Mouse (Mus musculus) forebrain, embryonic 13.5 days (tissue): ENCODE results near the gene Ppil2. TPM values are rescaled to one million over a fixed set of nuclear protein-coding genes. Genes with fewer than 3 reads are reported as not detected.

ENCODE experiments used
- ATAC-seq: fragments of 200-750 bp; cut with Nextera tagmentation; 2 replicates; pipeline ENCODE4 v1.8.0; 2017
- H3K27ac ChIP-seq: fragments of 300-500 bp; sonication (generic); 2 replicates; pipeline ENCODE4 v1.5.1; 2015; ENCODE audit warnings: inconsistent platforms, mild to moderate bottlenecking, moderate library complexity
- H3K27me3 ChIP-seq: fragments of 300-500 bp; sonication (generic); 2 replicates; pipeline ENCODE4 v1.6.1; 2015; ENCODE audit warnings: mild to moderate bottlenecking, inconsistent platforms
- H3K36me3 ChIP-seq: fragments of 300-500 bp; sonication (generic); 2 replicates; pipeline ENCODE4 v1.6.1; 2015; ENCODE audit warnings: mild to moderate bottlenecking, inconsistent platforms; ENCODE audit not compliant: poor library complexity, severe bottlenecking
- H3K4me1 ChIP-seq: fragments of 300-500 bp; sonication (generic); 2 replicates; pipeline ENCODE4 v1.6.1; 2015; ENCODE audit warnings: inconsistent platforms
- H3K4me2 ChIP-seq: fragments of 300-500 bp; sonication (generic); 2 replicates; pipeline ENCODE4 v1.6.1; 2015; ENCODE audit warnings: inconsistent platforms, mild to moderate bottlenecking, moderate library complexity
- H3K4me3 ChIP-seq: fragments of 300-500 bp; sonication (generic); 2 replicates; pipeline ENCODE4 v1.5.1; 2015; ENCODE audit warnings: mild to moderate bottlenecking, inconsistent platforms
- H3K9ac ChIP-seq: fragments of 300-500 bp; sonication (generic); 2 replicates; pipeline ENCODE4 v1.6.1; 2015; ENCODE audit warnings: mild to moderate bottlenecking, inconsistent platforms
- H3K9me3 ChIP-seq: fragments of 300-500 bp; sonication (generic); replicated peaks from 2 replicates; pipeline ENCODE4 v1.6.1; 2016; ENCODE audit warnings: inconsistent platforms
- WGBS: fragments of 180-500 bp; shearing (Covaris S2); methylation state at CpG from one replicate; pipeline ENCODE4 v1.1.7; 2015; 5-methylcytosine and 5-hydroxymethylcytosine counted together
- microRNA counts: library from miRNA; unstranded; fragments of <30 nt; microRNA quantifications from one replicate; lab custom pipeline; 2016
- microRNA-seq: library from miRNA; unstranded; fragments of <30 nt; microRNA quantifications from one replicate; pipeline ENCODE4, GENCODE M21; 2016
- polyA plus RNA-seq: library from polyadenylated mRNA; unstranded; fragments of >200 nt; fragmentation: Nextera tagmentation; extraction: Ambion mirVana; gene quantifications from 2 replicates; pipeline ENCODE4 v1.2.1, GENCODE M21; 2015

The Ppil2 gene
- polyA plus RNA-seq, 1 experiment from 2014 or later = 153 TPM

DNA sequence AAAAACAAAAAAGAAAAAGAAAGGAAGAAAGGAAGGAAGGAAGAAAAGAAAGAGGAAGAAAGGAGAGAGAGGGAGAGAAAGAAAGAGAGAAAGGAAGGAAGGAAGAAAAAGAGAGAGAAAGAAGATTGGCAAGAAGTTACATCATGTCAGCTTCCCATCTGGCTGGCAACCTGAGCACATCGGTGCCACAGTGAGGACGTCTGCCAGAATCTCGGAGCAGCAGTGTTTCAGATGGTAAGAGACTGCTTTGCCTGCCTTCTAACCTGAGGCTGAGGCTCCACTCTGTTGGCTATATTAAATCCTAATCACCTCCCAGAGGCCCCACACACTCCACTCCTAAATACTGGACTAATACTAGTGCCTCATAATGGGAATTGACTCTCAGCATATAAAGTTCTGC is 57.2 kb downstream of the Ppil2 start:
- Histone ChIP-seq H3K27ac (no peak overlapping the region; the same call in 1 of the 2 replicates), H3K9me3 (no peaks in the 10 kb centered on the region), H3K4me2 (no peak overlapping the region), H3K9ac (no peak overlapping the region), H3K36me3 (peaks cover 14% of the 10 kb centered on the region), H3K4me1 (peaks cover 10% of the 10 kb centered on the region), H3K27me3 (no peaks in the 10 kb centered on the region), H3K4me3 (no peak overlapping the region)
- WGBS = 88% methylated on average over 3 of the region's 3 CpGs
- ATAC-seq = peak; percentile 23; the same call in 1 of the 2 replicates

DNA sequence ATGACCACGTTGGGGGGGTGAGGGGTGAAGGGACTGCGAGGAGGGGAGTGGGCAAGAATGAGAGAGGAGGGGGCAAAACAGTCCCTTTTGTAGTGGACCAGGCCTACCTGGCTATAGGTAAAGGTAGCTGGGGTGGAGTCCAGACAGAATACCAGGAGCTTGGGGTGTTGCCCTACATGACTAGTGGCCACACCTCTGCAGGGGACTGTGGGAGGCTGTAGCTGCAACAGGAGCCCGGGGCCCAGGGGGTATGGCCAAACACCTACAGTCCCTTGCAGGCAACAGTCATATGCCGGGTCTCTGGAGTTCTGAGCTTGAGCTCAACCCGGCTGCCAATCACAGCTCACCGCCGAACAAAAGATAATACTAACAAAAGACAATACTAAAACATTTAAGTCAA is 59.0 kb downstream of the Ppil2 start:
- Histone ChIP-seq H3K27ac (no peak overlapping the region), H3K4me1 (peaks cover 10% of the 10 kb centered on the region), H3K9ac (no peak overlapping the region), H3K9me3 (no peaks in the 10 kb centered on the region), H3K36me3 (peaks cover 30% of the 10 kb centered on the region), H3K27me3 (no peaks in the 10 kb centered on the region), H3K4me3 (no peak overlapping the region), H3K4me2 (no peak overlapping the region)
- WGBS = 81% methylated on average over 7 of the region's 7 CpGs
- no peak for ATAC-seq

DNA sequence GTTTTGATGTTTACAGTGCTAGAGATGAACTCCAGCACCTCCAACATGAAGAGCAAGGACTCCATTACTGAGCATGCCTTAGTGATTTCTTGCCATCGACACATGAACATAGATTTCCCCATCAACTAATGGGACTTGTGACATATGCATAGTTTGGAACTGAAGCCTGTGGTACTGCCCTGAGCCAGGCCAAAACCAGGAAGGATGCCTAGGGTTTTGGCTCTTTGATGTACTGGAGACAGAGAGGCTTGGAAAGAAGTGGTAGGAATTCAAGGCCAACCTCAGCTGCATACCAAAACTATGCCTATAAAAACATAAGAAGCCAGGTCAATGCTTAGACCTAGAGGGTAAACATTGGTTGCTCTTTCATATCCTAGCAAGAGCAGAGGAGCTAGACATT is 61.2 kb downstream of the Ppil2 start:
- WGBS = 90% methylated on average over 1 of the region's 1 CpGs
- no peak overlapping the region for H3K4me2 ChIP-seq
- no peak for ATAC-seq
- H3K4me1 ChIP-seq = no peaks in the 10 kb centered on the region
- H3K9me3 ChIP-seq = no peaks in the 10 kb centered on the region
- no peak overlapping the region for H3K4me3 ChIP-seq
- no peaks in the 10 kb centered on the region for H3K27me3 ChIP-seq
- H3K36me3 ChIP-seq = peaks cover 42% of the 10 kb centered on the region
- H3K9ac ChIP-seq = no peak overlapping the region
- no peak overlapping the region for H3K27ac ChIP-seq

DNA sequence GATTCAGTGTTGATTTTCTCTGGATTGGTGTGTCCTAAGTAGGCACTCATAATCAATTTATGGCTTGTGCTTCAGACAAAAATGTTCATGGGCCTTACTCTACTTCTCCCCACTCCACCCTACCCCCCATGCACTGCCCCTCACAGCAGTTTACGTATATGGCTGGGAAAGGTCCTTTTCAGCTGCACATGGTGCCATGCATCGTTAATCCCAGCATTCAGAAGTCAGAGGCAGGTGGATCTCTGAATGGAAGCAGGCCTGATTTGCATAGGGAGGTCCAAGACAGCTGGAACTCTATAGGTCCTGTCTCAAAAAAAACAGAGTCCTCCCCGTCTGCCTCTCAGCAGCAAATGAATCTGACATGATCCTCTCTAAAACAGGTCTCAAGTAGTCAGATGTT is 65.8 kb downstream of the Ppil2 start:
- Histone ChIP-seq H3K36me3 (peaks cover 83% of the 10 kb centered on the region), H3K9ac (no peak overlapping the region), H3K4me1 (no peaks in the 10 kb centered on the region), H3K27ac (no peak overlapping the region), H3K4me2 (no peak overlapping the region), H3K9me3 (no peaks in the 10 kb centered on the region), H3K27me3 (no peaks in the 10 kb centered on the region), H3K4me3 (no peak overlapping the region)
- WGBS = 32% methylated on average over 3 of the region's 3 CpGs
- ATAC-seq = no peak

DNA sequence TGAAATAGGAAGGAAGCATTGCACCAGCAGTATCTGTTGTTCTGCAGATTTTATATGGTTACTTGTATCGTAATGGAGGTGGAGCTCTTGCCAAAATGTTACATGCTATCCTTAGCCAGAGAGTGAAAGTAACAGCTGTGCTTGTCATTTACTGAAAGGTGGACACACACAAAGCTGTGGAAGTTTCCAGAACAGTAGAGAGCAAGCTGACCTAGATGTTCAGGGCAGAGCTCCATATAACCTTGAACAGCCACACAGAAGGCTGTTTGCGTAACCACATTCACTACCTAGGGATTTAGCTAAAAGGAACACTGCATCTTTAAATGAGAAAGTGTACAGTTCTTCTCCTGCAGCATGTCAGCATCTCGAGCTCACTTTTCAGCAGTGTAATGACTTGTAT is 66.7 kb downstream of the Ppil2 start:
- Histone ChIP-seq H3K9ac (no peak overlapping the region), H3K27ac (no peak overlapping the region; the same call in 1 of the 2 replicates), H3K27me3 (no peaks in the 10 kb centered on the region), H3K4me2 (no peak overlapping the region), H3K4me1 (no peaks in the 10 kb centered on the region), H3K9me3 (no peaks in the 10 kb centered on the region), H3K36me3 (peaks cover 84% of the 10 kb centered on the region), H3K4me3 (no peak overlapping the region)
- no peak for ATAC-seq
- WGBS = 95% methylated on average over 3 of the region's 3 CpGs

DNA sequence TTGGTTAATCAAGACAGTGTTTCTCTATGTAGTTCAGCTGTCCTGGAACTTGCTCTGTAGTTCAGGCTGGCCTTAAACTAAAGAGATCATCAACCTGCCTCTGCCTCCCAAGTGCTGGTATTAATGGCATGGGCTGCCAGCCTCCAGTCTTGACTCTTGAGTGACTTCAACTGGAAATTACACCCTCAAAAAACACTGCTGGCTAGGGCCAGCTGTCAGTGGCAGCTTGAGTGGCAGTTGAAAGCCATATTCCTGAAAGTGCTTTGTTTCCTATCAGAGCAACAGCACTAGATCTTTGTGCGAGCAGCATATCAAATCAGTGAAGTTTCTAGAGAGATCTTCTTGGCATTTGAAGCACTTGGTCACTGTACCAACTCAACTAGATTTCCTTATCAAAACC is 69.6 kb downstream of the Ppil2 start:
- Histone ChIP-seq H3K4me1 (no peaks in the 10 kb centered on the region), H3K36me3 (peaks cover 88% of the 10 kb centered on the region), H3K4me3 (no peak overlapping the region), H3K27ac (no peak overlapping the region), H3K4me2 (no peak overlapping the region), H3K9me3 (no peaks in the 10 kb centered on the region), H3K9ac (no peak overlapping the region), H3K27me3 (no peaks in the 10 kb centered on the region)
- WGBS = 82% methylated on average over 1 of the region's 1 CpGs
- no peak for ATAC-seq

DNA sequence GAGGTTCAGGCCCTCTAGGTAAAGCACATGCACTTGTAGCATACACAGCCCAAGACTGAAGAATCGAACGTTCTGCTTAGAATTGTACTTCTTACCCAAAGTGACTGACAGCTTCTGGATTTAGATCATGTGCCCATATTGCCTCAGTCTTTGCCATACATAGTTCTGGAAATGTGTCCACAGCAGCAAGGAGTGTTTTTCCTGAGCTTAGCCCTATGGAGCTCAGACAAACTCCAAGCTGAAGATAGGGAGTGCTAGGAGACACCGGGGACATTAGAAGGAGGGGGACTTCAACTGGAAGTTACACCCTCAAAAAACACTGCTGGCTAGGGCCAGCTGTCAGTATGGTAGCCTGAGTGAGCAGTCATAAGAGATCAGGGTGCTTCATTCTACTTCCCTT is 70.3 kb downstream of the Ppil2 start:
- Histone ChIP-seq H3K4me3 (no peak overlapping the region), H3K4me1 (no peaks in the 10 kb centered on the region), H3K27ac (no peak overlapping the region), H3K27me3 (no peaks in the 10 kb centered on the region), H3K4me2 (no peak overlapping the region), H3K9ac (no peak overlapping the region), H3K9me3 (no peaks in the 10 kb centered on the region), H3K36me3 (peaks cover 90% of the 10 kb centered on the region)
- WGBS = 94% methylated on average over 3 of the region's 3 CpGs
- ATAC-seq = no peak

MicroRNA genes within 50 kb of the gene (microRNA counts, 519-probe panel; counts per million panel counts)
- microRNA mmu-miR-130b (lab: Ali Mortazavi, UCI) (5,460 counts per million, percentile 94 among the panel's probes with 10 or more counts), microRNA mmu-miR-301b (lab: Ali Mortazavi, UCI) (3,939 counts per million, percentile 77 among the panel's probes with 10 or more counts)

Small RNAs within 50 kb of the gene (microRNA-seq; reads per million reads assigned to microRNA genes)
- gene Mir130b (10,180 reads per million, percentile 96 among the genes with 10 or more reads in this experiment), gene Mir301b (235 reads per million, percentile 60 among the genes with 10 or more reads in this experiment)

Other genes starting within 250 kb of the Ppil2 start
- gene Igll1, start 247.3 kb downstream of the Ppil2 start, polyA plus RNA-seq = 0.19 TPM in 1 of 2 replicates, not detected in the other
- 62.7 and 65.2 TPM in 2 replicates for gene Top3b, start 240.5 kb downstream of the Ppil2 start, polyA plus RNA-seq
- gene Vpreb1, start 240.4 kb downstream of the Ppil2 start, polyA plus RNA-seq = 2.5 and 3.5 TPM in 2 replicates
- gene Ppm1f, start 214.8 kb downstream of the Ppil2 start, polyA plus RNA-seq = 22.8 and 26.8 TPM in 2 replicates
- 172 and 177 TPM in 2 replicates for gene Mapk1, start 127.9 kb downstream of the Ppil2 start, polyA plus RNA-seq
- gene Ypel1, start 41.6 kb downstream of the Ppil2 start, polyA plus RNA-seq = 145 and 151 TPM in 2 replicates
- gene 2610318N02Rik, start 13.9 kb upstream of the Ppil2 start, polyA plus RNA-seq = 64.8 and 67.9 TPM in 2 replicates
- 54.6 and 57.5 TPM in 2 replicates for gene Sdf2l1, start 21.1 kb upstream of the Ppil2 start, polyA plus RNA-seq
- gene Ydjc, start 33.4 kb upstream of the Ppil2 start, polyA plus RNA-seq = 11.1 and 12.8 TPM in 2 replicates
- gene Ccdc116, start 36.0 kb upstream of the Ppil2 start, polyA plus RNA-seq = 0.53 and 0.93 TPM in 2 replicates
- 359 and 360 TPM in 2 replicates for gene Ube2l3, start 91.4 kb upstream of the Ppil2 start, polyA plus RNA-seq
- gene Rimbp3, start 97.3 kb upstream of the Ppil2 start, polyA plus RNA-seq = 1.4 and 1.9 TPM in 2 replicates
- 7.2 and 9.0 TPM in 2 replicates for gene Hic2, start 122.3 kb upstream of the Ppil2 start, polyA plus RNA-seq
- gene Tmem191c, start 164.8 kb upstream of the Ppil2 start, polyA plus RNA-seq = 14.2 and 15.4 TPM in 2 replicates
- 0.36 and 0.48 TPM in 2 replicates for gene Serpind1, start 220.1 kb upstream of the Ppil2 start, polyA plus RNA-seq